Mouse (Mus musculus) left cerebral cortex, postnatal 4 days (tissue): ENCODE measurements around the gene Tnrc18. TPM values are rescaled to one million over a fixed set of nuclear protein-coding genes. Genes with fewer than 3 reads are reported as not detected.

ENCODE experiments used
- DNase-seq: peaks from one replicate; pipeline ENCODE4 v3.0.0-alpha.2; 2022
- intact Hi-C: fragments of 180-260 bp; cut with DNase I; formaldehyde crosslinking; loops from one replicate; pipeline ENCODE4 v1.15.1; 2025
- total RNA-seq, 2 experiments: library from RNA; stranded (reverse); gene quantifications; 2 replicates each; pipeline ENCODE4 v1.2.3; 2021

The Tnrc18 gene
- total RNA-seq, 2 experiments from 2014 or later, result 232 to 250 TPM

GRCm38 (mm10) chr5:142739941-142740340, 77.5 kb downstream of the Tnrc18 start:
- intact Hi-C loops, result no loop called here
- no peak for DNase-seq

- no peak for DNase-seq
- intact Hi-C loops, result no loop called here
Observed at GRCm38 (mm10) chr5:142731916-142732315, 85.5 kb downstream of the Tnrc18 start.

- intact Hi-C loops, result no loop called here
Observed at GRCm38 (mm10) chr5:142730295-142730694, 87.2 kb downstream of the Tnrc18 start.

GRCm38 (mm10) chr5:142728301-142728700, 89.2 kb downstream of the Tnrc18 start:
- intact Hi-C loops, result no loop called here
- DNase-seq, result no peak

More at GRCm38 (mm10) chr5:142730295-142730694, 87.2 kb downstream of the Tnrc18 start:
- DNase-seq, result no peak

GRCm38 (mm10) chr5:142726748-142727147, 90.7 kb downstream of the Tnrc18 start:
- DNase-seq, result peak; percentile 67
- intact Hi-C loops, result no loop called here

GRCm38 (mm10) chr5:142724265-142724664, 93.2 kb downstream of the Tnrc18 start:
- intact Hi-C loops, result no loop called here
- DNase-seq, result no peak

GRCm38 (mm10) chr5:142723520-142724133, 93.8 kb downstream of the Tnrc18 start:
- intact Hi-C loops, result no loop called here
- DNase-seq, result peak; percentile 77

- DNase-seq, result no peak
- intact Hi-C loops, result loop anchor here (5.0 to 10.0 kb wide), 2 partner anchors 48 to 215 kb away; no protein-coding TSS in a partner anchor
Observed at GRCm38 (mm10) chr5:142719897-142720296, 97.6 kb downstream of the Tnrc18 start.

- no peak for DNase-seq
Observed at GRCm38 (mm10) chr5:142718486-142718885, 99.0 kb downstream of the Tnrc18 start.

GRCm38 (mm10) chr5:142718037-142718436, 99.4 kb downstream of the Tnrc18 start:
- DNase-seq, result peak; percentile 83
- intact Hi-C loops, result loop anchor here (5.0 to 10.0 kb wide), 2 partner anchors 46 to 213 kb away; no protein-coding TSS in a partner anchor

More at GRCm38 (mm10) chr5:142718486-142718885, 99.0 kb downstream of the Tnrc18 start:
- intact Hi-C loops, result loop anchor here (5.0 to 10.0 kb wide), 2 partner anchors 46 to 214 kb away; no protein-coding TSS in a partner anchor

- DNase-seq, result no peak
- intact Hi-C loops, result loop anchor here (5.0 to 10.0 kb wide), 2 partner anchors 44 to 211 kb away; no protein-coding TSS in a partner anchor
Observed at GRCm38 (mm10) chr5:142716056-142716455, 101.4 kb downstream of the Tnrc18 start.

- intact Hi-C loops, result loop anchor here (5.0 to 10.0 kb wide), 2 partner anchors 43 to 210 kb away; no protein-coding TSS in a partner anchor
- no peak for DNase-seq
Observed at GRCm38 (mm10) chr5:142715059-142715458, 102.4 kb downstream of the Tnrc18 start.

- DNase-seq, result no peak
- intact Hi-C loops, result loop anchor here (10.0 kb wide), 1 partner anchor 209 kb away; no protein-coding TSS in a partner anchor
Observed at GRCm38 (mm10) chr5:142713966-142714365, 103.5 kb downstream of the Tnrc18 start.

GRCm38 (mm10) chr5:142712373-142712772, 105.1 kb downstream of the Tnrc18 start:
- intact Hi-C loops, result loop anchor here (10.0 kb wide), 1 partner anchor 208 kb away; no protein-coding TSS in a partner anchor
- DNase-seq, result no peak

- intact Hi-C loops, result loop anchor here (10.0 kb wide), 1 partner anchor 135 kb away; no protein-coding TSS in a partner anchor
- no peak for DNase-seq
Observed at GRCm38 (mm10) chr5:142709436-142709835, 108.0 kb downstream of the Tnrc18 start.

GRCm38 (mm10) chr5:142707709-142708108, 109.8 kb downstream of the Tnrc18 start:
- intact Hi-C loops, result loop anchor here (10.0 kb wide), 1 partner anchor 133 kb away; no protein-coding TSS in a partner anchor

GRCm38 (mm10) chr5:142703569-142703968, 113.9 kb downstream of the Tnrc18 start:
- DNase-seq, result peak; percentile 92
- intact Hi-C loops, result loop anchor here (10.0 kb wide), 1 partner anchor 129 kb away; no protein-coding TSS in a partner anchor

More at GRCm38 (mm10) chr5:142707709-142708108, 109.8 kb downstream of the Tnrc18 start:
- DNase-seq, result no peak

- no peak for DNase-seq
- intact Hi-C loops, result loop anchor here (10.0 kb wide), 1 partner anchor 128 kb away; no protein-coding TSS in a partner anchor
Observed at GRCm38 (mm10) chr5:142702511-142703138, 114.8 kb downstream of the Tnrc18 start.

- intact Hi-C loops, result loop anchor here (10.0 kb wide), 1 partner anchor 127 kb away; no protein-coding TSS in a partner anchor
- DNase-seq, result peak; percentile 86
Observed at GRCm38 (mm10) chr5:142701651-142702510, 115.6 kb downstream of the Tnrc18 start.
